Mouse (Mus musculus) heart, embryonic 10.5 days (tissue): ENCODE measurements around the gene Fgfrl1. TPM values are rescaled to one million over a fixed set of nuclear protein-coding genes. Genes with fewer than 3 reads are reported as not detected.

ENCODE experiments used
- DNase-seq: peaks from one replicate; pipeline ENCODE4 v3.0.0-alpha.2; 2017; ENCODE audit warnings: low spot score
- H3K27ac ChIP-seq: fragments of 300-500 bp; sonication (generic); 2 replicates; pipeline ENCODE4 v1.5.1; 2016; ENCODE audit warnings: mild to moderate bottlenecking
- H3K27me3 ChIP-seq: fragments of 300-500 bp; sonication (generic); 2 replicates; pipeline ENCODE4 v1.6.1; 2016; ENCODE audit warnings: mild to moderate bottlenecking; ENCODE audit not compliant: poor library complexity, insufficient read depth, severe bottlenecking
- H3K36me3 ChIP-seq: fragments of 300-500 bp; sonication (generic); 2 replicates; pipeline ENCODE4 v1.6.1; 2016; ENCODE audit warnings: mild to moderate bottlenecking, moderate library complexity
- H3K4me1 ChIP-seq: fragments of 300-500 bp; sonication (generic); 2 replicates; pipeline ENCODE4 v1.6.1; 2016; ENCODE audit warnings: mild to moderate bottlenecking
- H3K4me3 ChIP-seq: fragments of 300-500 bp; sonication (generic); 2 replicates; pipeline ENCODE4 v1.5.1; 2016; ENCODE audit warnings: mild to moderate bottlenecking, moderate library complexity
- H3K9me3 ChIP-seq: fragments of 300-500 bp; sonication (generic); 2 replicates; pipeline ENCODE4 v1.6.1; 2016; ENCODE audit warnings: mild to moderate bottlenecking, moderate library complexity
- WGBS: fragments of 180-500 bp; shearing (Covaris S2); methylation state at CpG from one replicate; pipeline ENCODE4 v1.1.7; 2016; 5-methylcytosine and 5-hydroxymethylcytosine counted together
- polyA plus RNA-seq: library from polyadenylated mRNA; unstranded; fragments of >200 nt; fragmentation: Nextera tagmentation; extraction: Ambion mirVana; gene quantifications from 2 replicates; pipeline ENCODE4 v1.2.1, GENCODE M21; 2016

Fgfrl1 gene
- polyA plus RNA-seq, 1 experiment from 2014 or later: 31.3 TPM

DNA sequence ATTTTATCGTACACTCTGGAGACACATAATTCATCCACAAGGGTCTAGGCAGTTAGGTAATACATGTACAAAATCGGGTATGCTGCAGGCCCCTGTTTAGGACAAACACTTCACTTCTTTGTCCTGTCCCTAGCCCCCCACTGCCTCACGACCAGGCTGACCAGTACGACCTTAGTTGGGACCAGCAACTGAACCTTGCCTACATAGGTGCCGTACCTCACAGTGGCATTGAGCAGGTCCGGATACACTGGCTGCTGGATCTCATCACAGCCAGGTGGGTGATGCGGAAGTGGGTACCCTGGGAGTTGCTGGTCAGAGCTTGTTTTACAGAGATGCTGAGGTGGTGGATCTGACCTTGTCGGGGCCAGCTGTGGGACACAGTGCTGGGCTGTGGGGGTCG is 22.2 kb upstream of the Fgfrl1 start:
- H3K36me3 ChIP-seq: peaks cover 28% of the 10 kb centered on the region
- no peaks in the 10 kb centered on the region for H3K9me3 ChIP-seq
- peak overlapping the region; percentile 95 for H3K27ac ChIP-seq
- 0 out of 2 replicates have a peak, but pooled peaks cover 2% of the 10 kb centered on the region for H3K27me3 ChIP-seq
- peaks cover 19% of the 10 kb centered on the region for H3K4me1 ChIP-seq
- DNase-seq: no peak
- 79% methylated on average over 9 of the region's 9 CpGs for WGBS
- H3K4me3 ChIP-seq: peak overlapping the region; percentile 67

DNA sequence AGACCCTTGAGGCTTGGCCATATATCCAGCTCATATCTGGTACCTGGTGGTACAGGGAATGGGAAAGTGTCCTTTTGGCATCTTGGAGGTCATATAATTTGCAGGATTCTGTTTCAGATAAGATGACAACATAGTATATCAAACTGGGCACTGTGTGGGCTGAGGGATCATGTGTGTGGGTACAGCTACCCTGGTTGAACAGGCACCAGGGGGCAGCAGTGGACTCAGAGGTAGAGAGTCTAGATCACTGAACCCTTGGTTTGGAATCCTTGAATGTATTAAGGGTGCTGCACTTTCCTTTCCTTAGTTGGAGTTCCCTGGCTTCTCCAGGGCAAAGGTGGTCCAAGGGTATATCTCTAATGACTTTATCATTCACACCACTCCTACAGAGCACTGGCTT is 21.4 kb upstream of the Fgfrl1 start:
- H3K27ac ChIP-seq: no peak overlapping the region
- H3K36me3 ChIP-seq: peaks cover 28% of the 10 kb centered on the region
- H3K4me1 ChIP-seq: peaks cover 19% of the 10 kb centered on the region
- no peak for DNase-seq
- no peaks in the 10 kb centered on the region for H3K27me3 ChIP-seq
- no peak overlapping the region for H3K4me3 ChIP-seq
- H3K9me3 ChIP-seq: no peaks in the 10 kb centered on the region

- peaks cover 24% of the 10 kb centered on the region for H3K4me1 ChIP-seq
- 89% methylated on average over 12 of the region's 12 CpGs for WGBS
- H3K36me3 ChIP-seq: peaks cover 28% of the 10 kb centered on the region
- no peaks in the 10 kb centered on the region for H3K27me3 ChIP-seq
- no peak overlapping the region for H3K4me3 ChIP-seq
- H3K9me3 ChIP-seq: no peaks in the 10 kb centered on the region
- DNase-seq: no peak
- H3K27ac ChIP-seq: no peak overlapping the region
Measured at GRCm38 (mm10) chr5:108671757-108672156, 20.4 kb upstream of the Fgfrl1 start.

- Histone ChIP-seq H3K36me3 (peaks cover 28% of the 10 kb centered on the region), H3K27ac (no peak overlapping the region), H3K27me3 (no peaks in the 10 kb centered on the region), H3K9me3 (no peaks in the 10 kb centered on the region), H3K4me1 (peaks cover 32% of the 10 kb centered on the region), H3K4me3 (no peak overlapping the region)
- DNase-seq: no peak
- 77% methylated on average over 2 of the region's 2 CpGs for WGBS
Measured at GRCm38 (mm10) chr5:108674624-108675023, 17.6 kb upstream of the Fgfrl1 start.

- no peak for DNase-seq
- Histone ChIP-seq H3K9me3 (no peaks in the 10 kb centered on the region), H3K4me1 (peaks cover 25% of the 10 kb centered on the region), H3K36me3 (peaks cover 28% of the 10 kb centered on the region), H3K27ac (peak within 1 kb of the TSS; percentile 88; the same call in 1 of the 2 replicates), H3K4me3 (no peak within 1 kb of the TSS), H3K27me3 (no peaks in the 10 kb centered on the region)
- 78% methylated on average over 9 of the region's 9 CpGs for WGBS
Measured at GRCm38 (mm10) chr5:108675251-108675816, 16.8 kb upstream of the Fgfrl1 start, which contains the start of gene Slc26a1. Gene Slc26a1, minus strand, starts transcription at chr5:108675569.

- 10% methylated on average over 5 of the region's 5 CpGs for WGBS
- DNase-seq: no peak
- peak overlapping the region; percentile 88; the same call in 1 of the 2 replicates for H3K27ac ChIP-seq
- H3K9me3 ChIP-seq: no peaks in the 10 kb centered on the region
- peaks cover 21% of the 10 kb centered on the region for H3K36me3 ChIP-seq
- H3K4me3 ChIP-seq: peak overlapping the region; percentile 58
- H3K4me1 ChIP-seq: peaks cover 17% of the 10 kb centered on the region
- no peaks in the 10 kb centered on the region for H3K27me3 ChIP-seq
Measured at GRCm38 (mm10) chr5:108676772-108677498, 15.2 kb upstream of the Fgfrl1 start.

GRCm38 (mm10) chr5:108677605-108678295 is 14.4 kb upstream of the Fgfrl1 start:
- peak overlapping the region; percentile 58 for H3K4me3 ChIP-seq

DNA sequence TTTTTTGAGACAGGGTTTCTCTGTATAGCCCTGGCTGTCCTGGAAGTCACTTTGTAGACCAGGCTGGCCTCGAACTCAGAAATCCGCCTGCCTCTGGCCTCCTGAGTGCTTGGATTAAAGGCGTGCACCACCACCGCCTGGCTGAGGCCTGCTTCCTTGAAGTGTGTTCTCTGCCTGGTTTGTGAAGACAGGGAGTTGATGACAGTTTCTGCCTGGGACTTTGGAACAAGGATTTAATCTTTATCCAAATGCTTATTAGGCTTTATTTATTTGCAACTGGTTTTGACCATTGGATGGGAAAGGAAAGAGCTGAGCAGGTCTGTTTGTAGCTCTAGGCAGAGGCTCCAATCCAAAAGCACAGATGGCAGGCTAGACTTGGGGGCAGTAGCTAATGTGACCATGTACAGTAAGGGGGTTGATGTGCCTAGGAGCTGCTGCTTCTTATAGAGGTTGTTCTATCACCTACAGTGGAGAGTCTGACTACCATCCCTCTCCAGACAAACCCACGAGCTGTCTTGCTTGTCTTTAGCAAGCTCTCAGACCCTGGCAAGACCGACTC is 13.8 kb upstream of the Fgfrl1 start:
- Histone ChIP-seq H3K4me1 (peaks cover 17% of the 10 kb centered on the region), H3K36me3 (peaks cover 8% of the 10 kb centered on the region; the same call in 1 of the 2 replicates), H3K4me3 (no peak overlapping the region), H3K27ac (no peak overlapping the region), H3K9me3 (no peaks in the 10 kb centered on the region), H3K27me3 (no peaks in the 10 kb centered on the region)
- WGBS: 77% methylated on average over 6 of the region's 6 CpGs
- DNase-seq: no peak

More at GRCm38 (mm10) chr5:108677605-108678295, 14.4 kb upstream of the Fgfrl1 start:
- Histone ChIP-seq H3K9me3 (no peaks in the 10 kb centered on the region), H3K4me1 (peaks cover 17% of the 10 kb centered on the region), H3K36me3 (peaks cover 14% of the 10 kb centered on the region; the same call in 1 of the 2 replicates), H3K27ac (peak overlapping the region; percentile 88), H3K27me3 (no peaks in the 10 kb centered on the region)
- DNase-seq: peak; percentile 94
- WGBS: 3% methylated on average over 25 of the region's 25 CpGs

DNA sequence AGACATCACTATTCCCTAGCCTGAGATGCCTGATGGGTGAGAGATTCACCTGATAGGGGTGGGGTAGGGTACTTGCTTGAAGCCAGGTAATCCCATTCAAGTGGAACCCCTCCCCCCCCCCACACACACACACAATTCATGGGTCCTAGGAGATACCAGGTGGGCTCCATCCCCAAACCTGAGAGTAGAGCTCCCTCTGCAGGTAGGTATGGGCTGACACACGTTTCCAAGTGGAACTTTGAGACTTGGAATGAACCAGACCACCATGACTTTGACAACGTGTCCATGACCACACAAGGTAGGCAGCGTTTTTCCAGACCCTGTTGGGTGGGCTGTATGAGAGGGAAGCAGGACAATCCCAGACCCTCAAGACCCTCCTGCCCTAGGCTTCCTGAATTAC is 12.3 kb upstream of the Fgfrl1 start:
- no peak for DNase-seq
- Histone ChIP-seq H3K4me1 (peaks cover 17% of the 10 kb centered on the region), H3K36me3 (0 out of 2 replicates have a peak, but pooled peaks cover 5% of the 10 kb centered on the region), H3K4me3 (no peak overlapping the region), H3K27ac (no peak overlapping the region), H3K9me3 (no peaks in the 10 kb centered on the region), H3K27me3 (no peaks in the 10 kb centered on the region)
- WGBS: 63% methylated on average over 3 of the region's 3 CpGs

DNA sequence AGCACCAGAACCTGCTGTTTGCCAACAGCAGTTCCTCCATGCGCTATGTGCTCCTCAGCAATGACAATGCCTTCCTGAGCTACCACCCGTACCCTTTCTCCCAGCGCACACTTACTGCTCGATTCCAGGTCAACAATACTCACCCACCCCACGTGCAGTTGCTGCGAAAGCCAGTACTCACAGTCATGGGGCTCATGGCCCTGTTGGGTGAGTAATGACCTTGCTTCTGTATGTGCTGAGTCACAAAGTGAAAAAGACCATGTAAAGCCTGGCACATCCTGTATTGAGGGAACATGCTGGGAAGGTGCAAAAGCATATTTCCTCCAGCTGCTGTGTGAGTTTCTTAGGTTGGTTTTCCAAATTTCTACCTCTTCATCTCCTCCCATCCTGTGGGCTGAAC is 11.3 kb upstream of the Fgfrl1 start:
- H3K9me3 ChIP-seq: no peaks in the 10 kb centered on the region
- 96% methylated on average over 6 of the region's 6 CpGs for WGBS
- no peak for DNase-seq
- H3K27ac ChIP-seq: no peak overlapping the region
- H3K4me3 ChIP-seq: no peak overlapping the region
- 0 out of 2 replicates have a peak, but pooled peaks cover 6% of the 10 kb centered on the region for H3K36me3 ChIP-seq
- peaks cover 17% of the 10 kb centered on the region for H3K4me1 ChIP-seq
- H3K27me3 ChIP-seq: no peaks in the 10 kb centered on the region

DNA sequence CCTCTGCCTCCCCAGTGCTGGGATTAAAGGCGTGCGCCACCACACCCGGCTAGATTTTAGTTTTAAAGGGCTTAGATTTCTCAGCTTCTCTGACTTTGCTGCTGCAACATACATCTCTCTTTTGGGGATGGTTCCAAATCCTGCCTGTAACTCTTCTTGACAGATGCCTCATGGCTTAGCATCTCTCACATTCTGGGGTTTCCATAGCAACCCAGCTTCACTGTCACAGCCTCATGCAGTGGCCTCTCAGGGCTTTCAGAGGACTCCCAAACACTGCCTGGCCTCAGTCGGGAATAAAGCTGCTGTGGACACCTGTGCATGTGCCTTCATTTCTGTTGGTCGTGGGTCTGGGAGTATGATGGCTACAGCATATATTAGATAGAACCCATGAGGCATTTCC is 3.1 kb upstream of the Fgfrl1 start:
- Histone ChIP-seq H3K9me3 (no peaks in the 10 kb centered on the region), H3K27me3 (0 out of 2 replicates have a peak, but pooled peaks cover 5% of the 10 kb centered on the region), H3K27ac (no peak overlapping the region), H3K36me3 (0 out of 2 replicates have a peak, but pooled peaks cover 4% of the 10 kb centered on the region), H3K4me1 (peaks cover 15% of the 10 kb centered on the region), H3K4me3 (no peak overlapping the region)
- 74% methylated on average over 5 of the region's 5 CpGs for WGBS
- no peak for DNase-seq

DNA sequence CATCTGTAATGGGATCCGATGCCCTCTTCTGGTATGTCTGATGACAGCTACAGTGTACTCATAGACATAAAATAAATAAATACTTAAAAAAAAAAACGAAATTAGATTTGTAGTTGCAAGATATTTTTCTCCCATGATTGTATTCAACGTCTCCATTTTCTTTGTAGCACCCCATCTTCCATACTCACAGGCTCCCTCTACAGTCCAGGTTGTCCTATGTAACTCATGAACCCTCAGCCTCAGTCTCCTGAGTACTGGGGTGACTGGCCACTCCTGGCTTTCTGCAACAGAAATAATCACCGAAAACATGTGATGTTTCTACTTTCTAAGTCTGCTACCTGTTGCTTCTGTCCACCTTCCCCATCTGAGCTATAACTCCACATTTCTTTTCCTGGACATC is 1.0 kb upstream of the Fgfrl1 start:
- Histone ChIP-seq H3K27me3 (peaks cover 5% of the 10 kb centered on the region; the same call in 1 of the 2 replicates), H3K4me1 (peaks cover 29% of the 10 kb centered on the region), H3K27ac (no peak overlapping the region), H3K9me3 (no peaks in the 10 kb centered on the region), H3K4me3 (no peak overlapping the region), H3K36me3 (0 out of 2 replicates have a peak, but pooled peaks cover under 1% of the 10 kb centered on the region)
- 64% methylated on average over 4 of the region's 4 CpGs for WGBS
- no peak for DNase-seq
